In genomic region chr9:71906522-71906921, GRCm38 (mm10) we compare ENCODE assay signal across 33 mouse cellular contexts.
"Had no signal": no experiment of that assay in that cellular context is flagged by ENCODE, and none has a peak within 500 bp of the region (broad histone marks: within the 10 kb centered on the region; RNA-seq: fewer than 3 reads in every experiment).

No protein-coding gene starts in this region.

- H3K4me2 ChIP-seq: limb, embryonic 12.5 days; limb, embryonic 13.5 days; limb, embryonic 15.5 days; liver, embryonic 11.5 days; liver, embryonic 12.5 days; liver, embryonic 13.5 days; liver, embryonic 15.5 days; lung, embryonic 14.5 days; lung, embryonic 15.5 days; midbrain, embryonic 11.5 days; midbrain, embryonic 12.5 days; midbrain, embryonic 13.5 days; midbrain, embryonic 15.5 days; neural tube, embryonic 12.5 days; neural tube, embryonic 13.5 days had no signal

- H3K9ac ChIP-seq: limb, embryonic 12.5 days; limb, embryonic 13.5 days; limb, embryonic 15.5 days; liver, embryonic 12.5 days; liver, embryonic 13.5 days; liver, embryonic 14.5 days; liver, embryonic 15.5 days; liver, postnatal 0 days; lung, embryonic 14.5 days; lung, embryonic 15.5 days; midbrain, embryonic 12.5 days; midbrain, embryonic 13.5 days; midbrain, embryonic 15.5 days; neural tube, embryonic 12.5 days; neural tube, embryonic 13.5 days had no signal

- H3K4me3 ChIP-seq: limb, embryonic 10.5 days; limb, embryonic 12.5 days; limb, embryonic 13.5 days; limb, embryonic 15.5 days; liver, embryonic 12.5 days; liver, embryonic 13.5 days; liver, embryonic 15.5 days; lung, embryonic 15.5 days; megakaryocyte, embryonic 14.5 days; midbrain, embryonic 10.5 days; midbrain, embryonic 12.5 days; midbrain, embryonic 13.5 days; midbrain, embryonic 15.5 days; myocyte; neural tube, embryonic 12.5 days; neural tube, embryonic 13.5 days had no signal

- H3K4me1 ChIP-seq: limb, embryonic 10.5 days; limb, embryonic 12.5 days; limb, embryonic 15.5 days; liver, embryonic 15.5 days; lung, embryonic 15.5 days; midbrain, embryonic 12.5 days; midbrain, embryonic 13.5 days; midbrain, embryonic 15.5 days; neural tube, embryonic 12.5 days; neural tube, embryonic 13.5 days had no signal

- H3K9me3 ChIP-seq: limb, embryonic 10.5 days; limb, embryonic 12.5 days; limb, embryonic 15.5 days; liver, embryonic 12.5 days; liver, embryonic 13.5 days; liver, embryonic 15.5 days; lung, embryonic 15.5 days; megakaryocyte, embryonic 14.5 days; midbrain, embryonic 13.5 days; midbrain, embryonic 15.5 days; neural tube, embryonic 12.5 days had no signal

- DNase-seq: left cerebral cortex, postnatal 4 days; liver; liver, embryonic 13.5 days; liver, postnatal 0 days; lung, adult 18-20 months; lung, adult 2 months; lung, embryonic 14.5 days; lung, postnatal 10 days; lung, postnatal 14 days; lung, postnatal 36 days; lung, postnatal 4 days; midbrain, embryonic 14.5 days had no signal

- H3K27me3 ChIP-seq: limb, embryonic 12.5 days; limb, embryonic 13.5 days; limb, embryonic 15.5 days; liver, embryonic 12.5 days; liver, embryonic 13.5 days; liver, embryonic 15.5 days; lung, embryonic 15.5 days; megakaryocyte, embryonic 14.5 days; midbrain, embryonic 12.5 days; midbrain, embryonic 13.5 days; midbrain, embryonic 15.5 days; neural tube, embryonic 12.5 days; neural tube, embryonic 13.5 days had no signal

- H3K27ac ChIP-seq: limb, embryonic 10.5 days; limb, embryonic 12.5 days; limb, embryonic 13.5 days; limb, embryonic 15.5 days; liver, embryonic 12.5 days; liver, embryonic 13.5 days; liver, embryonic 14.5 days; liver, embryonic 15.5 days; lung, embryonic 15.5 days; macrophage; midbrain, embryonic 10.5 days; midbrain, embryonic 12.5 days; midbrain, embryonic 13.5 days; midbrain, embryonic 15.5 days; neural tube, embryonic 12.5 days; neural tube, embryonic 13.5 days had no signal

- ATAC-seq: liver, embryonic 12.5 days; liver, postnatal 0 days; lung, postnatal 0 days; midbrain, embryonic 13.5 days; midbrain, embryonic 15.5 days; midbrain, embryonic 16.5 days had no signal
